In the genomic region with DNA sequence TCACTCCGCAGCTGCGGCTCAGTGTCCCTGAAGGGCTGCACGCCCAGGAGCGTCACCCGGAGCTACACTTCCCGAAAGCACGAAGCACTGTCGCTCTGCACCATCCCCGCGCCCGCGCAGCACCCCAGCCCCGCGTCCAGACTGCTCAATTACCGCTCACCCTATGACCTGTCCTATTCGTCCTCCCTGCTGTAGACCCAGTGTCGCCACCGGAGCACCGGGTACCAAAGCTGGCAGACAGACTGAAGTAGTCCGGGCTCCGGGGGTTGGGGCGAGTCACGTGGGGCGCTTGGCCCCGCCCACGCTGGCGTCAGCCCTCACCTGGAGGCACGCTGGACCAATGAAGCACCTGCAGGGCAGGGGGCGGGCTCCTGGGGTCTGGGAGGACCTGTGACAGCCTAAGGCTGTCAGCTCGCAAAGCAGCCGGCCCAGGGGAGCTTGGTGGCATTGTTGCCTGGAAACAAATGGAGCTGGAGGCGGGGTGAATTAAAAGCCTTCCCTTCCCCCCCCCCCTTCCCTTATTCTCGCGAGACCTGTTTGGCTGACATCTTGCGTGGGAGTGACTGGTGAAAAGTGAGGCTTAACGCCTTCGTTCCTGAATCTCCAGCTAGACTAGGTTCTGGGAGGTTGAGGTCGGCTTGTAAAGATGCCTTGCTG, we compare ENCODE assay signal across 8 mouse cellular contexts. TPM values are rescaled to one million over a fixed set of nuclear protein-coding genes. Genes with fewer than 3 reads are reported as not detected.
A peak's percentile ranks its signal among the peaks of the same experiment; 100 is the strongest.
DNase-seq lines count a peak whose midpoint lies in the region; ATAC-seq and TF ChIP-seq lines count a peak whose summit lies in the region.

A gene (minus strand): TSS at position 239 of the 657 bp plus-strand sequence.

- H3K4me1 ChIP-seq in MEL (ENCODE audit: control insufficient read depth in 1 of 2, insufficient read depth in 2 of 2, low read length in 2 of 2): peaks cover 4 to 16% of the 10 kb centered on the region in 2 experiments
- H3K4me1 ChIP-seq in cerebellum, adult 2 months (ENCODE audit: control insufficient read depth, insufficient read depth, low read length): peaks cover 5% of the 10 kb centered on the region; the same call in 1 of the 2 replicates
- H3K4me1 ChIP-seq in hindbrain, embryonic 10.5 days (replicated peaks): peaks cover 39% of the 10 kb centered on the region
- peaks cover 4% of the 10 kb centered on the region; the same call in 1 of the 2 replicates for H3K4me1 ChIP-seq in lung, postnatal 0 days (ENCODE audit: insufficient read depth, low read depth, low read length)

- peak; percentile 95 for ATAC-seq in lung, postnatal 0 days

- H3K27ac ChIP-seq in MEL (ENCODE audit: control insufficient read depth, low read depth, low read length): peak within 1 kb of the TSS; percentile 77
- H3K27ac ChIP-seq in cerebellum, adult 2 months (ENCODE audit: insufficient read depth, low read length): peak within 1 kb of the TSS; percentile 84
- peak within 1 kb of the TSS; percentile 97 for H3K27ac ChIP-seq in hindbrain, embryonic 10.5 days
- peak within 1 kb of the TSS; percentile 91 for H3K27ac ChIP-seq in lung, postnatal 0 days (ENCODE audit: low read length)

- under 1% methylated on average over 38 of the region's 38 CpGs for WGBS in cerebellum, adult 2 months
- WGBS in hindbrain, embryonic 10.5 days: under 1% methylated on average over 38 of the region's 38 CpGs
- WGBS in lung, postnatal 0 days: under 1% methylated on average over 35 of the region's 38 CpGs

- TF ChIP-seq POLR2A in MEL (IDR thresholded peaks at IDR 0.05; ENCODE audit: control insufficient read depth in 1 of 2, insufficient read depth in 1 of 2, low read depth in 1 of 2, low read length in 2 of 2, poor library complexity in 1 of 2): peak; percentile 70 to 83; a peak in 3 of 4 replicates
- TF ChIP-seq POLR2A in cerebellum, adult 2 months (IDR thresholded peaks at IDR 0.05; ENCODE audit: borderline replicate concordance, insufficient read depth, low read length): peak; percentile 57; the same call in 1 of the 2 replicates

- peak within 1 kb of the TSS; percentile 76 for H3K4me2 ChIP-seq in lung, postnatal 0 days (replicated peaks; ENCODE audit: low read depth, low read length)

- no peak for TF ChIP-seq RAD21 in MEL (IDR thresholded peaks at IDR 0.05; ENCODE audit: low read depth, low read length)

- H3K9me3 ChIP-seq in MEL (replicated peaks; ENCODE audit: insufficient read depth, low read length): no peaks in the 10 kb centered on the region
- no peaks in the 10 kb centered on the region for H3K9me3 ChIP-seq in hindbrain, embryonic 10.5 days
- no peaks in the 10 kb centered on the region for H3K9me3 ChIP-seq in lung, postnatal 0 days (ENCODE audit: low read length)

- H3K4me3 ChIP-seq in MEL (ENCODE audit: control insufficient read depth in 1 of 2, insufficient read depth in 1 of 2, low read depth in 2 of 2, low read length in 2 of 2): peak within 1 kb of the TSS; percentile 73 to 77
- H3K4me3 ChIP-seq in cerebellum, adult 2 months (replicated peaks; ENCODE audit: insufficient read depth, low read depth, low read length): peak within 1 kb of the TSS; percentile 94
- peak within 1 kb of the TSS; percentile 94 for H3K4me3 ChIP-seq in hindbrain, embryonic 10.5 days
- peak within 1 kb of the TSS; percentile 90 for H3K4me3 ChIP-seq in lung, postnatal 0 days (ENCODE audit: low read depth, low read length)

- DNase-seq in MEL (ENCODE audit: low read depth, low spot score): peak; percentile 97
- peak; percentile 99 for DNase-seq in cerebellum, adult 2 months
- DNase-seq in forelimb bud, embryonic 11.5 days (ENCODE audit: low read depth, low spot score): peak; percentile 88
- DNase-seq in hindbrain, embryonic 10.5 days (ENCODE audit: low spot score): peak; percentile 87
- DNase-seq in layer of hippocampus, adult 9-11 months: peak; percentile 95
- DNase-seq in lung, postnatal 0 days (ENCODE audit: low spot score): peak; percentile 97
- DNase-seq in ovary, postnatal 14 days (ENCODE audit: low spot score): peak; percentile 76
- DNase-seq in thymus, postnatal 14 days: peak; percentile 98

- H3K36me3 ChIP-seq in MEL (ENCODE audit: control insufficient read depth in 1 of 2, insufficient read depth in 2 of 2, low read length in 2 of 2): peaks cover 6 to 26% of the 10 kb centered on the region in 2 experiments
- H3K36me3 ChIP-seq in hindbrain, embryonic 10.5 days: peaks cover 19% of the 10 kb centered on the region
- no peaks in the 10 kb centered on the region for H3K36me3 ChIP-seq in lung, postnatal 0 days (ENCODE audit: insufficient read depth, low read length)

- TF ChIP-seq CTCF in MEL (IDR thresholded peaks at IDR 0.05 in 2 of 3, conservative IDR thresholded peaks at IDR 0.05 in 1 of 3; ENCODE audit: control insufficient read depth in 1 of 3, insufficient read depth in 1 of 3, low read depth in 2 of 3, low read length in 3 of 3, poor library complexity in 1 of 3, severe bottlenecking in 1 of 3): no peak
- no peak for TF ChIP-seq CTCF in cerebellum, adult 2 months (IDR thresholded peaks at IDR 0.05; ENCODE audit: borderline replicate concordance, insufficient read depth, low read depth, low read length)
- TF ChIP-seq CTCF in lung, postnatal 0 days (IDR thresholded peaks at IDR 0.05): no peak

- peaks cover 35% of the 10 kb centered on the region for H3K79me2 ChIP-seq in MEL (ENCODE audit: control insufficient read depth, insufficient read depth, low read length, poor library complexity)

- H3K9ac ChIP-seq in MEL (ENCODE audit: control insufficient read depth, low read depth, low read length, poor library complexity, severe bottlenecking): peak within 1 kb of the TSS; percentile 92
- H3K9ac ChIP-seq in lung, postnatal 0 days (replicated peaks; ENCODE audit: low read depth): peak within 1 kb of the TSS; percentile 93

- no peaks in the 10 kb centered on the region for H3K27me3 ChIP-seq in MEL (ENCODE audit: control insufficient read depth in 1 of 2, insufficient read depth in 2 of 2, low read length in 2 of 2)
- no peaks in the 10 kb centered on the region for H3K27me3 ChIP-seq in cerebellum, adult 2 months (ENCODE audit: control insufficient read depth, insufficient read depth, low read length)
- peaks cover 14% of the 10 kb centered on the region for H3K27me3 ChIP-seq in hindbrain, embryonic 10.5 days (ENCODE audit: insufficient read depth, poor library complexity, severe bottlenecking)
- no peaks in the 10 kb centered on the region for H3K27me3 ChIP-seq in lung, postnatal 0 days (replicated peaks; ENCODE audit: insufficient read depth, low read length)

- peak in 1 of 2 experiments; percentile 25; a peak in 2 of 4 replicates for TF ChIP-seq EP300 in MEL (IDR thresholded peaks at IDR 0.05; ENCODE audit: low read depth in 1 of 2, low read length in 2 of 2)
- TF ChIP-seq EP300 in lung, postnatal 0 days (IDR thresholded peaks at IDR 0.05): peak; percentile 90

TF ChIP-seq in MEL, 35 proteins besides CTCF, POLR2A, EP300 and RAD21 (continues in another document):
- TF ChIP-seq RCOR1 (IDR thresholded peaks at IDR 0.05; ENCODE audit: low read depth, low read length): no peak
- peak; percentile 73 for TF ChIP-seq NELFE (IDR thresholded peaks at IDR 0.05; ENCODE audit: low read depth, low read length)
- TF ChIP-seq TBP (IDR thresholded peaks at IDR 0.05; ENCODE audit: low read depth, low read length): peak; percentile 64; the same call in 1 of the 2 replicates
- TF ChIP-seq GABPA (IDR thresholded peaks at IDR 0.05; ENCODE audit: low read depth, low read length): no peak
- no peak for TF ChIP-seq SMC3 (IDR thresholded peaks at IDR 0.05; ENCODE audit: low read depth, low read length)
- TF ChIP-seq MAFK (IDR thresholded peaks at IDR 0.05; ENCODE audit: borderline replicate concordance, low read depth, low read length): no peak
- TF ChIP-seq MEF2A (IDR thresholded peaks at IDR 0.05; ENCODE audit: extremely low read depth, insufficient replicate concordance, low read depth, low read length, poor library complexity, severe bottlenecking): no peak
- peak; percentile 85 for TF ChIP-seq MAZ (IDR thresholded peaks at IDR 0.05; ENCODE audit: low read depth, low read length)
- no peak for TF ChIP-seq CHD1 (IDR thresholded peaks at IDR 0.05; ENCODE audit: low read depth, low read length)
- TF ChIP-seq ZC3H11A (IDR thresholded peaks at IDR 0.05; ENCODE audit: low read depth, low read length): no peak
- no peak for TF ChIP-seq ZKSCAN1 (IDR thresholded peaks at IDR 0.05; ENCODE audit: low read depth, low read length)
- TF ChIP-seq JUND (IDR thresholded peaks at IDR 0.05; ENCODE audit: low read depth, low read length): no peak
- TF ChIP-seq POLR2AphosphoS2 (IDR thresholded peaks at IDR 0.05; ENCODE audit: low read length): peak; percentile 84
- TF ChIP-seq ZMIZ1 (IDR thresholded peaks at IDR 0.05; ENCODE audit: low read depth, low read length): peak; percentile 82
- no peak for TF ChIP-seq KAT2A (conservative IDR thresholded peaks at IDR 0.05; ENCODE audit: low read depth, low read length)
- peak; percentile 35; the same call in 1 of the 2 replicates for TF ChIP-seq TCF12 (IDR thresholded peaks at IDR 0.05; ENCODE audit: low read depth, low read length)
- TF ChIP-seq UBTF (IDR thresholded peaks at IDR 0.05; ENCODE audit: borderline replicate concordance, insufficient read depth, low read depth, low read length): no peak
- peak; percentile 83 for TF ChIP-seq SIN3A (IDR thresholded peaks at IDR 0.05; ENCODE audit: low read length)
- peak; percentile 81 for TF ChIP-seq HCFC1 (IDR thresholded peaks at IDR 0.05; ENCODE audit: low read depth, low read length)
- TF ChIP-seq MYC (IDR thresholded peaks at IDR 0.05; ENCODE audit: low read depth, low read length): no peak
- TF ChIP-seq CHD2 (IDR thresholded peaks at IDR 0.05; ENCODE audit: low read length): peak; percentile 95
- TF ChIP-seq ZNF384 (IDR thresholded peaks at IDR 0.05; ENCODE audit: low read depth, low read length): no peak
- TF ChIP-seq USF1 (IDR thresholded peaks at IDR 0.05; ENCODE audit: low read depth, low read length): peak; percentile 99
- TF ChIP-seq E2F4 (IDR thresholded peaks at IDR 0.05; ENCODE audit: borderline replicate concordance, low read depth, low read length): no peak
- TF ChIP-seq TAL1 (IDR thresholded peaks at IDR 0.05; ENCODE audit: low read length): no peak
- peak; percentile 54 to 88; a peak in 3 of 4 replicates for TF ChIP-seq USF2 (IDR thresholded peaks at IDR 0.05; ENCODE audit: borderline replicate concordance in 1 of 2, insufficient read depth in 1 of 2, low read depth in 1 of 2, low read length in 2 of 2)
- TF ChIP-seq ELF1 (IDR thresholded peaks at IDR 0.05; ENCODE audit: low read depth, low read length): no peak

RNA-seq across cellular contexts. Expression of the gene that starts here (rescaled TPM):
- total RNA-seq in MEL (2012; rRNA removed): not detected in 2 replicates
- polyA plus RNA-seq in MEL (2012; ENCODE audit: insufficient read depth in 1 of 2, insufficient read length in 2 of 2, low read depth in 1 of 2, low replicate concordance in 2 of 2, missing spikeins in 1 of 2): not detected
- not detected in 2 replicates for polyA plus RNA-seq in cerebellum, adult 2 months (2012; rRNA removed)
- not detected in 2 replicates for polyA plus RNA-seq in hindbrain, embryonic 10.5 days (2016; fragmentation: Nextera tagmentation; extraction: Ambion mirVana)
- not detected in 2 replicates for polyA plus RNA-seq in lung, postnatal 0 days (2015; fragmentation: Nextera tagmentation; extraction: Ambion mirVana)

Comparison
In these comparisons a context has a peak if more than half of its experiments do, and no peak if none do; other contexts are left out.
1. Peak in every context shown above with its lines: DNase-seq, ATAC-seq, H3K4me3 ChIP-seq and H3K27ac ChIP-seq.
2. Peak in DNase-seq, H3K4me3 ChIP-seq, H3K27ac ChIP-seq and H3K9ac ChIP-seq in MEL; RNA of the gene not detected or under 1 TPM.
3. Peak in DNase-seq, H3K4me3 ChIP-seq and H3K27ac ChIP-seq in cerebellum, adult 2 months; RNA of the gene not detected or under 1 TPM.
4. Peak in DNase-seq, H3K4me3 ChIP-seq and H3K27ac ChIP-seq in hindbrain, embryonic 10.5 days; RNA of the gene not detected or under 1 TPM.
5. Peak in DNase-seq, ATAC-seq, H3K4me3 ChIP-seq, H3K27ac ChIP-seq, H3K9ac ChIP-seq and H3K4me2 ChIP-seq in lung, postnatal 0 days; RNA of the gene not detected or under 1 TPM.